Mouse (Mus musculus): Measurements from ENCODE around the gene Bri3bp.

The Bri3bp gene

DNA sequence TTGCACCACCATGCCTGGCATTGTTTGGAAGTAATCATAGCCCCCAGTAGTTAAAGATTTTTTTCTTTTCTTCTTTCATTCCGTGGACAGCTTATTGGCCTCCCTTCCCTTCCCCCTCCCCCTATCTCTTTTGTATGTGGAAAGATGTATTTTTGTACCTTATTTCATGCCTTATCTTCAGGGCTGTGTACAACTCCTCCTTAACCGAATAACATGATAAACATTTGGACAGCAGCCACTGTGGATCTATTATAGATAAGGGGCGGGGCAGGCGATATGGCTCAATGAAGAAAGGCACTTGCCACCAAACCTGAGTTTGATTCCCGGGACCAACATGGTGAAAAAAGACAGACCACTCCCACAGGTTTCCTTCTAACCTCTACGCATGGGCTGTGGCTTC is 16.2 kb downstream of the Bri3bp start:
- DNase-seq = no peak

GRCm38 (mm10) chr5:125460574-125460973 is 19.2 kb downstream of the Bri3bp start:
- DNase-seq = no peak

DNA sequence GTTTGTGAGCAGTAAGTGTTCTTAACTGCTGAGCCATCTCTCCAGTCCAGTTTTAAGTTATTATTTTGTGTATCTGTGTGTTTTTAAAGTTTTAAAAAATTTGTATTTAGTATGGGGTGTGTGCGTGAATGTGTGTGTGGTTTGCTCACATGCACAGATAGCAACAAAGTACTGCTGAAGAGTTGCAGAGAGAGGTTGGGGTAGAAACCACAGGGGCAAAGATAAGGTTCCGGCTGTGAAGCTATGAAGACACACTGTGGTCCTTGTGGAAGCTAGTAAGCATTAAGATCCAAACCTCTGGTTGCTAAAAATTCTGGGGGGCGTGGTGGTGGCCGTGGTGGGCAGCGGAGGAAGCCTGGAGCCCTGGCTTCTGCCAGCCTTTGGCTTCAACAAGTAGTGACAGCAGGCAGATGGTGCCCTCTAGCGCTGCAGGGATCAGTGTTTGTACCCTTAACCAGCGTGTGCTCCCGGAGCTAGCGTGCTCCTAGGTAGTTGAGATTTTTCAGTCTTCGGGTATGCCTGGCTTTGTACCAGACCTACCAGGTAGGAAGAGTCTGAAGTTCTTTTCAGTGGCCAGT is 20.6 kb downstream of the Bri3bp start:
- DNase-seq = peak; percentile 39 to 65

- no peak for DNase-seq
These were observed 23.8 kb downstream of the Bri3bp start for GRCm38 (mm10) chr5:125465192-125465591.

GRCm38 (mm10) chr5:125465701-125466106 is 24.3 kb downstream of the Bri3bp start:
- peak; percentile 89 to 94 for DNase-seq

DNA sequence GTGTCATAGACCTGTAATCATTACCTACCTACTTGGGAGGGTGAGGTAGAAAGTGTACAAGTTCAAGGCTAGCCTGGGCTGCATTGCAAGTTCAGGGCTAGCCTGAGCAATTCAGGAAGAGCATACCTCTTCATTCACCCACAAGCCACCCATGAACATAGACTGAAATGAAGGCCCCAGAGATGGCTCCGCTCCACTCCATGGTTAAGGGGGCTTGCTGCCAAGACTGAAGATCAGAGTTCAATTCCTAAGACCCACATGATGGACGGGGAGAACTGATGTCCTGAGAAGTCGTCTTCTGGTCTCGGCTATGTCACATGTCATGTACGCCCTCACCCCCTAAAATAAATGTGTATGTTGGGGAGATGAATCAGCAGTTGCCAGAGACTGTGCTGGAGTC is 25.1 kb downstream of the Bri3bp start:
- no peak for DNase-seq

DNA sequence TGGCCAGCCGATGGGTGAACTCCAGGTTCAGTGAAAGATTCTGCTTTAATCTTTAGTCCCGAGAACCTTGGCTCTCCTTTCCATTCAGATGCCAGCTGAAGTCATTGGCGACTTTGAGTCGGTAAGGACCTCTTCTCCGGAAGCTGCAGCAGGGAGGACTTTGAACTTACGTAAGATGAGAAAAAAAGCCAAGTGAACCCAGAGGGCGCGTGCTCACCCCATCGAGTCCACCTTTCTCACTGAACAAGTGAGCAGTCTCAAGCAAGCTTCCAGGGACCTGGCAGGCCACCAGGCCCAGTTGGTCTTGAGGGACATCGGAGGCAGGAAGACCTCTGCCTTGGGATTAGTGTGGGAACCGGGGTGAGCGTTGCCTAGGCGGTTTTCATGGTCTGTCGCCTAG is 25.9 kb downstream of the Bri3bp start:
- DNase-seq = no peak

DNA sequence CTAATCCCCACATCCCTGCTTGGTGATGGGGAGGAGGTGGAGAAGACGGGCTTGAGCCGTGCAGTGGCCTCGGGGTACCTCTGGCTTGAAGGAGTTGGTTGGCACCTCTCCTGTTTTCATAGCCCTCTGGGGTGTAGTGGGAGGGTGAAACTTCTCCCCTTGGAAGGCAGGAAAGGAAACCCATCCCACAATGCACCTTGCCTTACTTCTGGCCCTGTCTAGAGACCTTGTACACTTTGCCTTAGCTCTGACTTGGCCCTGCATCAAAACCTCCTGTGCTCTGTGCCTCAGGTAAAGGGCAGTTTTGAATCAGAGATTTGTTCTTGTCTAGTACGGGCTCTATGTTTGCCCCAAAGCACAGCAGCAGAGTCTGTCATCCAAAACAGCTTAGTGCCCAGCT is 29.3 kb downstream of the Bri3bp start:
- DNase-seq = no peak

GRCm38 (mm10) chr5:125472796-125473475 is 31.6 kb downstream of the Bri3bp start:
- no peak for DNase-seq

GRCm38 (mm10) chr5:125475030-125475429 is 33.7 kb downstream of the Bri3bp start:
- DNase-seq = no peak

DNA sequence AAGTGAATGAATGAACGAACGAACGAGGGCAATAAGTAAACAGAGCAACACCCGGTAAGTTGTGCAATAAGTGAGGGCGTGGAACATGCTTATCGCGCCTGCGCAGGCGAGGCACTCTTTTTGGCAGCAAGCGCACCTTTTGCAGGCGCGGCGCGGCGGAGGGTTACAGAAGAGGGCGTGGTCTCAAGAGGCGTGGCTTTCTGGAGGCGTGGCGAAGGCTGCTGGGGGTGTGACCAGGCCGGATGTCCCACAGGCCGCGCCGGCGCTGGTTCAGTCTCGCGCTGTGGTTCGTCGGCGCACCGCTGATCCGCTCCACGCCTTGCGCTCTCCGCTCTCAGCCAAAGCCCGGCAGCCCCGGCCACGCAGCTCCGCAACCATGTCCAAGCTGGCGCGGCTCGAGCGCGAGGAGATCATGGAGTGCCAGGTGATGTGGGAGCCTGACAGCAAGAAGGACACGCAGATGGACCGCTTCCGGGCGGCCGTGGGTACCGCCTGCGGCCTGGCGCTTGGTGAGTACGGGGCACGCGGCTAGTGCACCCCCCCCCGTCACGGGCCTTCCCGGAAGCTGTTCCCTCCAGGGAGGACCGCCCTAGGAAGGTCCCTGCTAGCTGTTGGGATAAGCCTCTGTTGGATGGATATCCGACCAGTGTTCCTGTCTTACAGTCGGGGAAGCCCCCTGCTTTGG is 34.4 kb downstream of the Bri3bp start, which contains the start of gene Aacs:
Gene Aacs (plus strand): TSS at position 214 of the 685 bp plus-strand sequence.
- DNase-seq = peak; percentile 98 to 99

- no peak for DNase-seq
These were observed 34.9 kb downstream of the Bri3bp start for GRCm38 (mm10) chr5:125476286-125476625.

- DNase-seq = no peak
These were observed 35.4 kb downstream of the Bri3bp start for GRCm38 (mm10) chr5:125476799-125477198.

DNA sequence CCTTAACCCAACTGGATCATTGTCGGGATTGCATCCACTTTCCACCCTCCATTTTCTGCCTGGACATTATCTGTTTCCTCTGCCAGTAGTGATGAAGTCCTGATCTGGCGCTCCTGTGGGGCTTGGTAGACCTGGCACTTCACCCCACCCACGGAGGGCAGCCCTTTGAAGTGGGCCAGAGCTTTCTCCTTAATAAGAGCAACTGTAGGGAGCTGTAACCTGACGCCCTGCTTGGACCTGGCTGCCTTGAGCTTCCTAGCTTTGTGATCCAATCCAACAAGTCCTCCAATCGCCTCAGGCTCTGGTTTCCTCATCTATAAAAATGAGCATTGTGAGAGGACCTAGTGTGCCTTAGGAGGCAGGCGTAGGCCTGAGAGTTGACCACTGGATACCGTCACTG is 36.2 kb downstream of the Bri3bp start:
- DNase-seq = no peak

DNA sequence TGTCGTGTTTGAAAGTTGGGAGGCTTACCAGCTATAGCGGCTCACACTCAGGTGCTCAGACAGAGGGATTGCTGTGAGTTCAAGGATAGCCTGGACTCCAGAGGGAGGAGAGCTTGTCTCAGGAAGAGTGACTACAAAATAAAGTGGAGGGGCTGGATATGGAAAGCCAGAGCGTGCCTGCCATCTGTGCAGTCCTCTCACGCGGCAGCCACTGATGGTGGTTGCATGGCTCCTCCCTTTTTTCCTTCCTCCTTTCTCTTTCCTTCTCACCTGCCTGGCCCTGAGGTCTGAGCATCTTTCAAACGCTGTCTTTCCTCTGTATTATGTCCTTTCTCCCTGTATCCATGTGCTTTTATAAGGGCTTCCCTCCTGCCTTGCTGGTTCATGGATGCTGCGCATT is 36.7 kb downstream of the Bri3bp start:
- no peak for DNase-seq

GRCm38 (mm10) chr5:125479376-125479775 is 38.0 kb downstream of the Bri3bp start:
- no peak for DNase-seq

DNA sequence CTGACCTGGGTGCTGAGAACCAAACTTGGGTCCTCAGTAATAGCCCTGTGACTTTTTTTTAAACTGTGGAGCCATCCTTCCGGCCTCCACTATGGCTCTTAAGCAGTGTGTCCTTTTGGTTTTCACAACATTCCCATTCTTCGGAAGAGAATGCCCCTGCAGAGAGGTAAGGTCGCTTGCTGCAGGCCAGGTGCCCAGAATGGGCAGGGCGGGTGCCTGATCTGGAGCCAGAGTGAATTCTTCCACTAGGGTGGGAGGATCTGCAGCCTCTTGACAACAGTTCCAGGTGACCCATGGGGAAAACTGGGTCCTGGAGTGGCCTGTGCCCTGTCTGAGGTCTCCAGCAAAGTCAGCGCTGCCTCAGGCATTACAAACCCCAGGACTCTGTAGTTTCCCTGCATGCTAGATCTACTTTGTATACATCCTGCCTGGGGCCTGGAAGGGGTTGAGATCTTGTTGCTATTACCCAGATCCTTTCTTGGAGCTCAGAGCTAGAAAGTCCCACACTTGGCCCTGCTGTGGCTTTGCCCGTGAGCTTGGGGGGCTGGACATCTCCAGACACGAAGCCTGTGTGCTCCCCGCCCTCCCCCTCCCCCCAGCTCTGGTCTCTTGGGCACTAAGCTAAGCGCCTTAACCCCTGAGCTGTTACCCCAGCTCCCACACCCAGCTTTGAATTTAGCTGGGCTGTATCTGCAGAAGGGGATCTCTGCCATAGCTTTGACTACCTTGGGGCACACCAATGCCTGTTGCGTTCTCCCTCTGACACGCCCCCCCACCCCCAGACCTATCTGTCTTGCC is 39.3 kb downstream of the Bri3bp start:
- DNase-seq = no peak

DNA sequence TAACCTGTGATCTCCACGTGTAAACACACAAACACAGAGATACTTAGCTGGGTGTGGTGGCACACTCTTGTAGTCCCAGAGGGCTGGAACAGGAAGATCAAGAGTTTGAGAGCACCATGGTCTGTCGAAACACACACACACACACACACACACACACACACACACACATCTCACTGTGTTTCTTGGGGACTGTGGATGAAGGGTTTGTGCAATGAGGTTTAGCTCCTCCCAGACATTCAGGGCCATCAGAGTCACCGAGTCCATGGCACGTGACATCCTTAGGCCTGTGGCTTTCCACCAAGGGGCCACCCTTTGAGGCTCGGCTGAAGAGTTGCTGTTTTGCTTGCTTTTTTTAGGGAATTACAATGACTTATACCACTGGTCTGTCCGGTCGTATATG is 41.1 kb downstream of the Bri3bp start:
- DNase-seq = no peak

DNA sequence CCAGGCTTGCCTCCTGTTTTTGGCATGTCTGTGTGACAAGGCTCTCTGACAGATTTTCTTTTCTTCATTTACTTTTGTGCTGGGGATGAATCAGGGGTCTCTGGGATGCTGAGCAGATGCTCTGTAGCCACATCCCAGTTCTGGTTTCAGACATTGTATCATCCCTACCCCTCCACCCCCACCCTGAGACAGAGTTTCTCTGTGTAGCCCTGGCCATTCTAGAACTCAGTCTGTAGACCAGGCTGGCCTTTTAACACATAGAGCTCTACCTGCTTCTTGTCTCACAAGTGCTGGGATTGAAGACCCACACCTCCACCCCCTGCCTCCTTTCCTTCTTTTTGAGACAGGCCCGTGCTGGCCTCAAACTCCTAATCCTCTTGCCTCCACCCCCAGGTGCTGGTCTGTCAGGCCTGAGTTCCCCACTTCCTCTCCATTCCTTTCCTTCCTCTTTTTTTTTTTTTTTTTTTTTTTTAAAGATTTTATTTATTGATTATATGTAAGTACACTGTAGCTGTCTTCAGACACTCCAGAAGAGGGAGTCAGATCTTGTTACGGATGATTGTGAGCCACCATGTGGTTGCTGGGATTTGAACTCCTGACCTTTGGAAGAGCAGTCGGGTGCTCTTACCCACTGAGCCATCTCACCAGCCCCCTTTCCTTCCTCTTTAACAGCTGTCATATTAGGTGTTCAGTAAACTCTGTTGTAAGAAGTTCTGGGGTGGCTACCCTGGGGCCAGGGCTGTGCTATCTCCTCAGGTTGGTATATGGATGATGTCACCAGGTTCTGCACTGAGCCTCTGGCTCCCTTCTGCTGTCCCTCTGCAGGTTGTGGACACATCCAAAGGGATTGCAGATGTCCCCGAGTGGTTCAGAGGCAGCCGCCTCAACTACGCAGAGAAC is 42.6 kb downstream of the Bri3bp start:
- no peak for DNase-seq

DNA sequence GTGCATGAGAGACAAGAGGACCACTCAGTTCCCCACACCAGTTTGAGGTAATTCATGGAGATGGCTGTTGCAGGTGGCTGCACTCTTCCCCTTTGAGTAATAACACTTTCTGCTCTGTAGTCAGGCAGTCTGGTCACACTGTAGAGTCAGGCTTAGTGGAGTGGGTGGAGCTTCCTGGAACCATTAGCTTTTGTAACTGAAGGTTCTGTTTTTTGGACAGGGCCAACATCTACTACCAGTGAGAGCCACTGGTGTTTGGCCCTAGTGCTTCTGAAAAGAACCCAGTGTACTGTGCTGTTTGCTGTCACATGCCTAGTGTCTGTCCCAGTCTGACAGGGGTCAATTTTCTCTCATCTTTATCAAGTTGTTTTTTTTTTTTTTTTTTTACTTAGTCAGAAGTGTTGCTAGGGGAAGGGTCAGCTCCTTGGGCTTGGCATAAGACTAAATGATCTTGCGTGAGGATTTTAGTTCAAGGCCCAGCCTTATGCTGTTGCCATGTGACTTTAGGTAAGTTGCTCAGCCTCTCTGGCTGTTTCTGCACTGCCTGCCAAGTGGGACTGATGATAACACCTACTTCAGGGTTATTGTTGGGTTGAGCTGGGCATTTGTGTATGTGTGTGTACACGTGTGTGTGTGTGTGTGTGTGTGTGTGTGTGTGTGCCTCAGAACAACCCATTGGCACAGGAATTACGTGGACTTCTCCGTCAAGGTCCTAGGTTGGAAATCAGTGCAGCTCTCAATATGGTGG is 43.8 kb downstream of the Bri3bp start:
- no peak for DNase-seq

DNA sequence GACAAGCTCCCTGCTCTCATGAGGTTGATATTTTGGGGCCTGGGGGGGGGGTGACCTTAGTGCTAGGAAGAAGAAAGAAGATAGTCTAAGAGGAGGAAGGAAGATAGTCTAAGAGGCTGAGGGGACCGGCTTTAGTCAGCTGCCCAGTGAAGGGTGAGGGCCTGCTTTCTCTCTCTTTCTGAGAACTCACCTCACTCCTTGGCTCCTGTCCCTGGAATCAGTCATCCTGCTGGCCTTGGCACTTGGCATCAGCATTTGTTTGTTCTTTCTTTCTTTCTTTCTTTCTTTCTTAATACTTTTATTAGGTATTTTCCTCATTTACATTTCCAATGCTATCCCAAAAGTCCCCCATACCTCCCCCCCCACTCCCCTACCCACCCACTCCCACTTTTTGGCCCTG is 44.7 kb downstream of the Bri3bp start:
- DNase-seq = no peak
